Mouse (Mus musculus) C3H10T1/2 (cell line): ENCODE results near the gene Prl5a1. TPM values are rescaled to one million over a fixed set of nuclear protein-coding genes. Genes with fewer than 3 reads are reported as not detected.

Experiments
- polyA plus RNA-seq, 2 experiments: library from polyadenylated mRNA; unstranded; fragments of >200 nt; fragmentation: generic; extraction: Trizol; gene quantifications; one replicate each; pipeline ENCODE4 v1.2.1; 2012; ENCODE audit warnings: missing spikeins in 2 of 2

Gene Prl5a1
- not detected for polyA plus RNA-seq

GRCm38 (mm10) chr13:28142184-28142583 is at the start of gene Prl5a1:
Gene Prl5a1, plus strand, starts transcription at chr13:28142484.

Other genes with a start within 250 kb of the Prl5a1 start
- gene Prl4a1, start 126.3 kb upstream of the Prl5a1 start, polyA plus RNA-seq = not detected
- 1,000 to 10,000 TPM; 2,013 to 3,132 TPM for gene Gm11361, start 115.0 kb downstream of the Prl5a1 start, polyA plus RNA-seq